Mouse (Mus musculus) ES-E14 (cell line): ENCODE measurements at regions not wholly inside any gene's neighbourhood (a gene's known extent, or its start where the extent isn't known, plus 50 kb on each side); places are given as distances from the start of the nearest gene placed in this dataset.

Experiments
- DNase-seq: peaks from one replicate; pipeline ENCODE4 v3.0.0-alpha.2; 2013; ENCODE audit warnings: low read depth, low spot score
- H3K27ac ChIP-seq: 2 replicates; pipeline ENCODE4 v1.5.1; 2012; ENCODE audit warnings: low read depth, mild to moderate bottlenecking, low read length, moderate library complexity, mixed read lengths; ENCODE audit not compliant: poor library complexity, insufficient read depth, severe bottlenecking
- H3K36me3 ChIP-seq: 2 replicates; pipeline ENCODE4 v1.6.1; 2012; ENCODE audit warnings: mild to moderate bottlenecking, low read length, moderate library complexity, mixed read lengths; ENCODE audit not compliant: control insufficient read depth, poor library complexity, insufficient read depth, severe bottlenecking
- H3K4me1 ChIP-seq, 2 experiments: fragments of 150-350 bp in 1 of 2; sonication (generic) in 1 of 2; 2 replicates each; pipeline ENCODE4 v1.6.1; 2012; ENCODE audit warnings: low read length in 2 of 2, mild to moderate bottlenecking in 1 of 2, mixed read lengths in 1 of 2; ENCODE audit not compliant: control insufficient read depth in 2 of 2, insufficient read depth in 2 of 2, poor library complexity in 1 of 2
- H3K4me3 ChIP-seq, 2 experiments: fragments of 150-350 bp in 1 of 2; sonication (generic) in 1 of 2; 2 replicates each; pipeline ENCODE4 v1.5.1; 2012; ENCODE audit warnings: low read length in 2 of 2, low read depth in 1 of 2, mild to moderate bottlenecking in 1 of 2, mixed read lengths in 1 of 2; ENCODE audit not compliant: insufficient read depth in 1 of 2, poor library complexity in 1 of 2, severe bottlenecking in 1 of 2
- H3K9ac ChIP-seq: 2 replicates; pipeline ENCODE4 v1.6.1; 2012; ENCODE audit warnings: low read depth, mild to moderate bottlenecking, low read length, mixed read lengths; ENCODE audit not compliant: poor library complexity, insufficient read depth, severe bottlenecking
- H3K9me3 ChIP-seq: fragments of 150-350 bp; sonication (generic); 2 replicates; pipeline ENCODE4 v1.6.1; 2012; ENCODE audit warnings: low read depth, mild to moderate bottlenecking, low read length; ENCODE audit not compliant: control insufficient read depth, insufficient read depth
- CHD2 ChIP-seq: IDR thresholded peaks from 2 replicates; pipeline ENCODE4 v1.6.1; 2014; ENCODE audit warnings: mild to moderate bottlenecking, low read depth, low read length, inconsistent platforms
- HCFC1 ChIP-seq: IDR thresholded peaks from 2 replicates; pipeline ENCODE4 v1.6.1; 2012; ENCODE audit warnings: low read length, inconsistent platforms, borderline replicate concordance; ENCODE audit not compliant: insufficient read depth
- MAFK ChIP-seq: IDR thresholded peaks from 2 replicates; pipeline ENCODE4 v1.6.1; 2014; ENCODE audit warnings: mild to moderate bottlenecking, low read depth, low read length, inconsistent platforms; ENCODE audit not compliant: insufficient read depth
- ZC3H11A ChIP-seq: IDR thresholded peaks from 2 replicates; pipeline ENCODE4 v1.6.1; 2012; ENCODE audit warnings: low read depth, mild to moderate bottlenecking, inconsistent platforms, low read length, borderline replicate concordance
- ZNF384 ChIP-seq: IDR thresholded peaks from 2 replicates; pipeline ENCODE4 v1.6.1; 2012; ENCODE audit warnings: low read depth, low read length, inconsistent platforms
- in situ Hi-C, 2 experiments: fragments of 600-800 bp; cut with MboI; formaldehyde crosslinking; loops; one replicate each; pipeline ENCODE4 v1.15.1; 2025; ENCODE audit warnings: low sequenced_read_pairs in 2 of 2, inconsistent platforms in 1 of 2; ENCODE audit not compliant: unreplicated experiment in 2 of 2

GRCm38 (mm10) chr7:135946071-135946646 is 230.0 kb upstream of the Mki67 start:
- no peaks in the 10 kb centered on the region for H3K9me3 ChIP-seq
- H3K36me3 ChIP-seq: no peaks in the 10 kb centered on the region
- H3K4me3 ChIP-seq: no peak overlapping the region
- H3K9ac ChIP-seq: no peak overlapping the region
- TF ChIP-seq CHD2 (no peak), MAFK (no peak), ZNF384 (no peak), HCFC1 (no peak), ZC3H11A (no peak)
- in situ Hi-C loops: no loop called here
- H3K4me1 ChIP-seq: no peaks in the 10 kb centered on the region
- H3K27ac ChIP-seq: no peak overlapping the region
- no peak for DNase-seq

- no peak for DNase-seq
- Histone ChIP-seq H3K4me1 (no peaks in the 10 kb centered on the region), H3K36me3 (no peaks in the 10 kb centered on the region), H3K4me3 (no peak overlapping the region), H3K27ac (no peak overlapping the region), H3K9ac (no peak overlapping the region), H3K9me3 (no peaks in the 10 kb centered on the region)
- no peak for TF ChIP-seq CHD2
- no peak for TF ChIP-seq HCFC1
- TF ChIP-seq ZC3H11A: no peak
- TF ChIP-seq MAFK: no peak
- TF ChIP-seq ZNF384: no peak
- in situ Hi-C loops: no loop called here
Measured at GRCm38 (mm10) chr7:135961026-135961425, 244.9 kb upstream of the Mki67 start.

DNA sequence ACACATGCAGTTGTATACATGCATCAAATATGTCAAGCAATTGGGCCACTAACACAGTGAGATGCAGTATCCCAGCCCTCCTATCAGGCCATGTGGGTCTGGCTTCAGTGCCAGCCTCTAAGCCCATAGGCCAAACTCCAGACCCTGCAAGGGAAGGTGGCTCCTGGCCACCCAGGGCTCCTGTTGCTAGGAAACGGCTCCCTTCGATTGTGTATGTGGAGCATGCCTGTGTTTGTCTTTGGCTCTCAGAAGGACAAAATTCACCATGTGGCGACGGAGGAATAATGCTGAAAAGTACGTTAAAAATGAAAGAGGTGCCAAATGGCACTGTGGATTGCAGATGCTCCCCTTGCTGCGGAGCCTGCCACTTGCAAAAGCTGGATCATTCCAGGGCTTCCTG is 249.4 kb upstream of the Mki67 start:
- H3K27ac ChIP-seq: no peak overlapping the region
- in situ Hi-C loops: no loop called here
- no peak for DNase-seq

DNA sequence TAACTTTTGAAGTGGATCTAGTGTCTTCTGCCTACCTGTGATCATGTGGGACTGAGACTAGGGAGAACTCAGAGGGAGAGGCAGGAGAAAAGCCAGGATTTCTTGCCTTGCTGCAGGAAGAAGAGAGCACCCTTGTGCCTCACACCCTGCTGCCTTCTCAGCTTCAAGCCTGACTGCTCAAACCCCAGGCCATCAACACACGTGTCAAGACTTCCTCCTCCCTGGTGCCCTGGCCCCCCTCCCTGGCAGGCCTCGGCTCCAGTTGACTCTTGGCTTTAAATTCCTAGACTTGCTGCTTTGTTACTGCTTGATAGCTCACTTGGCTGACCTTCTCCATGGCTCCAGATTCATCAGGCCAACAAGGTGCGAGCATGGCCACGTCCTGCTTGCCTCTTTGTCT is 250.1 kb upstream of the Mki67 start:
- in situ Hi-C loops: no loop called here
- TF ChIP-seq ZNF384 (no peak), ZC3H11A (no peak), HCFC1 (no peak), MAFK (no peak), CHD2 (no peak)
- Histone ChIP-seq H3K9me3 (no peaks in the 10 kb centered on the region), H3K27ac (no peak overlapping the region), H3K4me1 (no peaks in the 10 kb centered on the region), H3K36me3 (no peaks in the 10 kb centered on the region), H3K9ac (no peak overlapping the region), H3K4me3 (no peak overlapping the region)
- DNase-seq: no peak

More for the DNA sequence above, 249.4 kb upstream of the Mki67 start:
- Histone ChIP-seq H3K9me3 (no peaks in the 10 kb centered on the region), H3K4me3 (no peak overlapping the region), H3K4me1 (no peaks in the 10 kb centered on the region), H3K36me3 (no peaks in the 10 kb centered on the region), H3K9ac (no peak overlapping the region)
- TF ChIP-seq CHD2 (no peak), ZC3H11A (no peak), ZNF384 (no peak)

- DNase-seq: no peak
- in situ Hi-C loops: no loop called here
Measured at GRCm38 (mm10) chr7:135968638-135969037, 252.5 kb upstream of the Mki67 start.

More at GRCm38 (mm10) chr7:135968638-135969037, 252.5 kb upstream of the Mki67 start:
- Histone ChIP-seq H3K36me3 (no peaks in the 10 kb centered on the region), H3K4me3 (no peak overlapping the region), H3K27ac (no peak overlapping the region), H3K9me3 (no peaks in the 10 kb centered on the region), H3K9ac (no peak overlapping the region), H3K4me1 (no peaks in the 10 kb centered on the region)
- TF ChIP-seq MAFK (no peak), CHD2 (no peak), HCFC1 (no peak), ZC3H11A (no peak), ZNF384 (no peak)
